11 mouse cellular contexts compared by ENCODE assay signal in genomic region chr3:96236834-96237334, GRCm38 (mm10). TPM values are rescaled to one million over a fixed set of nuclear protein-coding genes. Genes with fewer than 3 reads are reported as not detected.
DNase-seq lines count a peak whose midpoint lies in the region; ATAC-seq and TF ChIP-seq lines count a peak whose summit lies in the region.
"Had no signal": no experiment of that assay in that cellular context is flagged by ENCODE, and none has a peak within 500 bp of the region (broad histone marks: within the 10 kb centered on the region; RNA-seq: fewer than 3 reads in every experiment).

No protein-coding gene starts in this region.

- H3K4me1 ChIP-seq in heart, postnatal 0 days (ENCODE audit: control insufficient read depth, insufficient read depth): peaks cover 16% of the 10 kb centered on the region
- no peaks in the 10 kb centered on the region; the same call in none of the 2 replicates for H3K4me1 ChIP-seq in bone marrow, adult 2 months (ENCODE audit: control insufficient read depth, insufficient read depth, low read length)
- H3K4me1 ChIP-seq in hindbrain, embryonic 15.5 days (replicated peaks): peaks cover 22% of the 10 kb centered on the region
- peaks cover 18% of the 10 kb centered on the region for H3K4me1 ChIP-seq in midbrain, embryonic 15.5 days

- no peaks in the 10 kb centered on the region for H3K9me3 ChIP-seq in heart, postnatal 0 days (replicated peaks; ENCODE audit: control insufficient read depth, low read length)
- H3K9me3 ChIP-seq in hindbrain, embryonic 15.5 days: no peaks in the 10 kb centered on the region
- H3K9me3 ChIP-seq in midbrain, embryonic 15.5 days: no peaks in the 10 kb centered on the region

- no peak for ATAC-seq in heart, postnatal 0 days (ENCODE audit: insufficient read depth, low read depth)
- ATAC-seq in hindbrain, embryonic 15.5 days (ENCODE audit: low FRiP score, low read depth): no peak
- ATAC-seq in midbrain, embryonic 15.5 days (replicated peaks): no peak

- H3K27ac ChIP-seq in heart, postnatal 0 days (ENCODE audit: low read depth): 0 out of 2 replicates have a peak overlapping the region, but pooled peaks have one; percentile 16
- H3K27ac ChIP-seq in bone marrow, adult 2 months (ENCODE audit: control insufficient read depth, insufficient read depth, low read depth, low read length, poor library complexity): peak overlapping the region; percentile 39; the same call in 1 of the 2 replicates
- H3K27ac ChIP-seq in hindbrain, embryonic 15.5 days (replicated peaks): no peak overlapping the region
- H3K27ac ChIP-seq in midbrain, embryonic 15.5 days: no peak overlapping the region

- WGBS in heart, postnatal 0 days: 81% methylated on average over 4 of the region's 4 CpGs
- WGBS in bone marrow, adult 2 months: 81% methylated on average over 4 of the region's 4 CpGs
- WGBS in hindbrain, embryonic 15.5 days: 92% methylated on average over 4 of the region's 4 CpGs
- 82% methylated on average over 4 of the region's 4 CpGs for WGBS in midbrain, embryonic 15.5 days

- DNase-seq in heart, postnatal 0 days (ENCODE audit: low spot score): no peak
- no peak for DNase-seq in heart, adult 8-10 months (ENCODE audit: low spot score)
- DNase-seq in left cerebral cortex, postnatal 4 days: no peak
- no peak for DNase-seq in right cerebral cortex, postnatal 36 days (ENCODE audit: low spot score in 2 of 2)
- no peak for DNase-seq in thymus, postnatal 36 days
- DNase-seq: cerebellum, adult 2 months; thymus, adult 18-20 months had no signal

- H3K36me3 ChIP-seq in heart, postnatal 0 days (replicated peaks; ENCODE audit: control insufficient read depth, insufficient read depth, low read length): no peaks in the 10 kb centered on the region
- no peaks in the 10 kb centered on the region for H3K36me3 ChIP-seq in hindbrain, embryonic 15.5 days
- H3K36me3 ChIP-seq in midbrain, embryonic 15.5 days (replicated peaks): no peaks in the 10 kb centered on the region

- peak overlapping the region; percentile 40 for H3K4me3 ChIP-seq in heart, postnatal 0 days (ENCODE audit: low read depth, low read length)
- peak overlapping the region; percentile 60 for H3K4me3 ChIP-seq in bone marrow, adult 2 months (replicated peaks; ENCODE audit: control insufficient read depth, low read depth, low read length)
- peak overlapping the region; percentile 26; the same call in 1 of the 2 replicates for H3K4me3 ChIP-seq in hindbrain, embryonic 15.5 days
- H3K4me3 ChIP-seq in midbrain, embryonic 15.5 days: no peak overlapping the region

- peak overlapping the region; percentile 53 for H3K4me2 ChIP-seq in heart, postnatal 0 days (ENCODE audit: low read depth, low read length)
- H3K4me2 ChIP-seq in hindbrain, embryonic 15.5 days: peak overlapping the region; percentile 51
- H3K4me2 ChIP-seq in midbrain, embryonic 15.5 days: peak overlapping the region; percentile 42

- no peak for TF ChIP-seq CTCF in heart, postnatal 0 days (IDR thresholded peaks at IDR 0.05; ENCODE audit: low read depth)
- no peak for TF ChIP-seq CTCF in bone marrow, adult 2 months (IDR thresholded peaks at IDR 0.05; ENCODE audit: control insufficient read depth, insufficient read depth, low read length)

- TF ChIP-seq POLR2A in bone marrow, adult 2 months (IDR thresholded peaks at IDR 0.05; ENCODE audit: borderline replicate concordance, control insufficient read depth, low read depth, low read length): no peak

- H3K9ac ChIP-seq in heart, postnatal 0 days (replicated peaks; ENCODE audit: low read depth, low read length): peak overlapping the region; percentile 36; the same call in 1 of the 2 replicates
- H3K9ac ChIP-seq in hindbrain, embryonic 15.5 days: no peak overlapping the region
- 0 out of 2 replicates have a peak overlapping the region, but pooled peaks have one; percentile 13 for H3K9ac ChIP-seq in midbrain, embryonic 15.5 days

- TF ChIP-seq EP300 in heart, postnatal 0 days (IDR thresholded peaks at IDR 0.05; ENCODE audit: low read depth): no peak

- no peaks in the 10 kb centered on the region for H3K27me3 ChIP-seq in heart, postnatal 0 days (ENCODE audit: control insufficient read depth, insufficient read depth, low read length)
- no peaks in the 10 kb centered on the region for H3K27me3 ChIP-seq in hindbrain, embryonic 15.5 days
- H3K27me3 ChIP-seq in midbrain, embryonic 15.5 days (replicated peaks): no peaks in the 10 kb centered on the region

- intact Hi-C loops in left cerebral cortex, postnatal 4 days (cut with DNase I): no loop called here

RNA-seq across cellular contexts. Expression of gene Hist2h3c2, which starts 2.0 kb away (rescaled TPM):
- total RNA-seq in heart, postnatal 0 days (2014; rRNA removed; ENCODE audit: low replicate concordance): 551 and 927 TPM in 2 replicates
- 2.3 and 2.6 TPM in 2 replicates for polyA plus RNA-seq in heart, postnatal 0 days (2015; fragmentation: Nextera tagmentation; extraction: Ambion mirVana)
- 1 to 10 TPM; 4.1 to 8.4 (median 6.8) TPM for total RNA-seq in heart, adult 8-10 months (2022)
- polyA plus RNA-seq in bone marrow, adult 2 months (2011; ENCODE audit: insufficient read depth, insufficient read length, low replicate concordance, missing spikeins): 50.6 and 79.9 TPM in 2 replicates
- polyA plus RNA-seq in hindbrain, embryonic 15.5 days (2015; fragmentation: Nextera tagmentation; extraction: Ambion mirVana): 1.2 and 1.7 TPM in 2 replicates
- polyA plus RNA-seq in midbrain, embryonic 15.5 days (2015; fragmentation: Nextera tagmentation; extraction: Ambion mirVana): 2.3 and 2.4 TPM in 2 replicates
- total RNA-seq in left cerebral cortex, postnatal 4 days (2021): 10 to 100 TPM; 26.7 to 36.2 TPM

RNA-seq across cellular contexts. Expression of gene Hist2h2aa2, which starts 3.2 kb away (rescaled TPM):
- 1,879 and 2,872 TPM in 2 replicates for total RNA-seq in heart, postnatal 0 days (2014; rRNA removed; ENCODE audit: low replicate concordance)
- 101 and 115 TPM in 2 replicates for polyA plus RNA-seq in heart, postnatal 0 days (2015; fragmentation: Nextera tagmentation; extraction: Ambion mirVana)
- 100 to 1,000 TPM; 141 to 256 (median 216) TPM for total RNA-seq in heart, adult 8-10 months (2022)
- polyA plus RNA-seq in bone marrow, adult 2 months (2011; ENCODE audit: insufficient read depth, insufficient read length, low replicate concordance, missing spikeins): 80.4 and 139 TPM in 2 replicates
- 28.7 and 39.4 TPM in 2 replicates for polyA plus RNA-seq in hindbrain, embryonic 15.5 days (2015; fragmentation: Nextera tagmentation; extraction: Ambion mirVana)
- 44.8 and 51.7 TPM in 2 replicates for polyA plus RNA-seq in midbrain, embryonic 15.5 days (2015; fragmentation: Nextera tagmentation; extraction: Ambion mirVana)
- 100 to 1,000 TPM; 517 to 538 TPM for total RNA-seq in left cerebral cortex, postnatal 4 days (2021)

RNA-seq across cellular contexts. Expression of gene Hist2h2aa1, which starts 8.4 kb away (rescaled TPM):
- total RNA-seq in heart, postnatal 0 days (2014; rRNA removed; ENCODE audit: low replicate concordance): 1,660 and 2,559 TPM in 2 replicates
- 22.0 and 24.6 TPM in 2 replicates for polyA plus RNA-seq in heart, postnatal 0 days (2015; fragmentation: Nextera tagmentation; extraction: Ambion mirVana)
- 10 to 100 TPM in 3 of 4 experiments, 1 to 10 TPM in 1; 8.5 to 81.5 (median 26.6) TPM for total RNA-seq in heart, adult 8-10 months (2022)
- polyA plus RNA-seq in bone marrow, adult 2 months (2011; ENCODE audit: insufficient read depth, insufficient read length, low replicate concordance, missing spikeins): 4.5 TPM in 1 of 2 replicates, not detected in the other
- 17.3 and 22.4 TPM in 2 replicates for polyA plus RNA-seq in hindbrain, embryonic 15.5 days (2015; fragmentation: Nextera tagmentation; extraction: Ambion mirVana)
- 14.4 and 19.2 TPM in 2 replicates for polyA plus RNA-seq in midbrain, embryonic 15.5 days (2015; fragmentation: Nextera tagmentation; extraction: Ambion mirVana)
- 10 to 100 TPM in 1 of 2 experiments, 1 to 10 TPM in 1; 9.5 to 10.0 TPM for total RNA-seq in left cerebral cortex, postnatal 4 days (2021)

RNA-seq across cellular contexts. Expression of gene Hist2h3c1, which starts 9.6 kb away (rescaled TPM):
- not detected in 2 replicates for total RNA-seq in heart, postnatal 0 days (2014; rRNA removed; ENCODE audit: low replicate concordance)
- 0.19 and 0.41 TPM in 2 replicates for polyA plus RNA-seq in heart, postnatal 0 days (2015; fragmentation: Nextera tagmentation; extraction: Ambion mirVana)
- total RNA-seq in heart, adult 8-10 months (2022): not detected
- not detected in 2 replicates for polyA plus RNA-seq in bone marrow, adult 2 months (2011; ENCODE audit: insufficient read depth, insufficient read length, low replicate concordance, missing spikeins)
- polyA plus RNA-seq in hindbrain, embryonic 15.5 days (2015; fragmentation: Nextera tagmentation; extraction: Ambion mirVana): 0.27 TPM in 1 of 2 replicates, not detected in the other
- 0.11 TPM in 1 of 2 replicates, not detected in the other for polyA plus RNA-seq in midbrain, embryonic 15.5 days (2015; fragmentation: Nextera tagmentation; extraction: Ambion mirVana)
- under 1 TPM in 1 of 2 experiments, not detected in 1; 0.90 TPM for total RNA-seq in left cerebral cortex, postnatal 4 days (2021)
- polyA plus RNA-seq: cerebellum, adult 2 months; large intestine, adult 2 months had no signal

RNA-seq across cellular contexts. Expression of gene Hist2h2be, which starts 16.0 kb away (rescaled TPM):
- 13.2 and 22.1 TPM in 2 replicates for total RNA-seq in heart, postnatal 0 days (2014; rRNA removed; ENCODE audit: low replicate concordance)
- polyA plus RNA-seq in heart, postnatal 0 days (2015; fragmentation: Nextera tagmentation; extraction: Ambion mirVana): 6.4 and 7.6 TPM in 2 replicates
- 10 to 100 TPM in 2 of 4 experiments, 1 to 10 TPM in 2; 8.3 to 10.2 (median 9.8) TPM for total RNA-seq in heart, adult 8-10 months (2022)
- polyA plus RNA-seq in bone marrow, adult 2 months (2011; ENCODE audit: insufficient read depth, insufficient read length, low replicate concordance, missing spikeins): 8.6 and 9.4 TPM in 2 replicates
- 4.6 and 4.7 TPM in 2 replicates for polyA plus RNA-seq in hindbrain, embryonic 15.5 days (2015; fragmentation: Nextera tagmentation; extraction: Ambion mirVana)
- polyA plus RNA-seq in midbrain, embryonic 15.5 days (2015; fragmentation: Nextera tagmentation; extraction: Ambion mirVana): 5.1 and 5.4 TPM in 2 replicates
- total RNA-seq in left cerebral cortex, postnatal 4 days (2021): 1 to 10 TPM; 4.6 to 5.2 TPM

Comparison
In these comparisons a context has a peak if more than half of its experiments do, and no peak if none do; other contexts are left out.
1. H3K27ac ChIP-seq: peak in heart, postnatal 0 days (single experiment) and bone marrow, adult 2 months (single experiment); none in hindbrain, embryonic 15.5 days (single experiment) and midbrain, embryonic 15.5 days (single experiment).
2. RNA of gene Hist2h3c2, which starts 2.0 kb away (polyA plus RNA-seq): 50.6 to 79.9 TPM in bone marrow, adult 2 months; 2.3 to 2.4 TPM in midbrain, embryonic 15.5 days, 2.3 to 2.6 TPM in heart, postnatal 0 days and 1.2 to 1.7 TPM in hindbrain, embryonic 15.5 days; every median in the first group is over 10 times any median in the second.
3. Peak in every context shown above with its lines, with median percentiles within 50 percentile points of each other: H3K4me2 ChIP-seq.